Mouse (Mus musculus) intestine, postnatal 0 days (tissue): ENCODE data around the gene Vgll1. TPM values are rescaled to one million over a fixed set of nuclear protein-coding genes. Genes with fewer than 3 reads are reported as not detected.

Source experiments
- ATAC-seq: fragments of 200-750 bp; cut with Nextera tagmentation; 2 replicates; pipeline ENCODE4 v1.8.0; 2017; ENCODE audit warnings: mild to moderate bottlenecking, moderate TSS enrichment, moderate library complexity
- H3K27ac ChIP-seq: fragments of 300-500 bp; sonication (generic); 2 replicates; pipeline ENCODE4 v1.5.1; 2014; ENCODE audit warnings: mild to moderate bottlenecking, low read depth, low read length, moderate library complexity
- H3K27me3 ChIP-seq: fragments of 300-500 bp; sonication (generic); replicated peaks from 2 replicates; pipeline ENCODE4 v1.6.1; 2014; ENCODE audit warnings: low read length, mixed read lengths; ENCODE audit not compliant: control insufficient read depth, insufficient read depth
- H3K36me3 ChIP-seq: fragments of 300-500 bp; sonication (generic); 2 replicates; pipeline ENCODE4 v1.6.1; 2014; ENCODE audit warnings: mild to moderate bottlenecking, moderate library complexity; ENCODE audit not compliant: control insufficient read depth, insufficient read depth
- H3K4me1 ChIP-seq: fragments of 300-500 bp; sonication (generic); replicated peaks from 2 replicates; pipeline ENCODE4 v1.6.1; 2014; ENCODE audit warnings: antibody characterized with exemption, low read length, mixed read lengths; ENCODE audit not compliant: control insufficient read depth, insufficient read depth
- H3K4me2 ChIP-seq: fragments of 300-500 bp; sonication (generic); replicated peaks from 2 replicates; pipeline ENCODE4 v1.6.1; 2014; ENCODE audit warnings: low read depth, mild to moderate bottlenecking, moderate library complexity
- H3K4me3 ChIP-seq: fragments of 300-500 bp; sonication (generic); 2 replicates; pipeline ENCODE4 v1.5.1; 2014; ENCODE audit warnings: low read depth, low read length
- H3K9ac ChIP-seq: fragments of 300-500 bp; sonication (generic); 2 replicates; pipeline ENCODE4 v1.6.1; 2014; ENCODE audit warnings: mild to moderate bottlenecking, low read depth, low read length
- H3K9me3 ChIP-seq: fragments of 300-500 bp; sonication (generic); 2 replicates; pipeline ENCODE4 v1.6.1; 2016; ENCODE audit warnings: mixed run types; ENCODE audit not compliant: control insufficient read depth
- CTCF ChIP-seq: sonication (generic); IDR thresholded peaks from 2 replicates; pipeline ENCODE4 v1.5.1; 2016; ENCODE audit warnings: low read depth, mild to moderate bottlenecking, control low read depth, antibody characterized with exemption, moderate library complexity
- WGBS: fragments of 180-500 bp; shearing (Covaris S2); extraction: QIAGEN DNeasy Blood & Tissue Kit; methylation state at CpG from one replicate; pipeline ENCODE4 v1.1.7; 2014; 5-methylcytosine and 5-hydroxymethylcytosine counted together
- polyA plus RNA-seq: library from polyadenylated mRNA; unstranded; fragments of >200 nt; fragmentation: Nextera tagmentation; extraction: Ambion mirVana; gene quantifications from 2 replicates; pipeline ENCODE4 v1.2.1, GENCODE M21; 2015

The Vgll1 gene
- polyA plus RNA-seq: not detected in 2 replicates

DNA sequence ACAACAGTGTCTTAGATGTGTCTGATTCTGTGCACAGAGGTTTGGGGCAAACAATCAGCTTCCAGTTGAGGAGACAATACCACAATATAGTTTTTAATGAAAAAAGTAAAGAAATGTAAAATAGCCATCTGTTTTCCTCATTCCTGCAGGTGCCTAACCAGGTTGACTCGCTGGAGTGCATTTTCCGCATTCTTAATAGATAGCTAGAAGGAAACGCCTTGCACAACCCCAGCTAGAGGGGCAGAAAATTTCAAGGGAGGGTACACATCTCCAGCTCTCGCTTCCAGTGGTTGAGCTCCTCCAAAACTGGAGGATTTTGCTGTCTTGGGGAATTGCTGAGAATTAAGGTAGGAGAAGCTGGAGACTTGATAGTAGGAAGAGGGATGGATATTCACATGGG lies at the start of gene Vgll1:
Gene Vgll1 (plus strand): TSS at position 301 of the 400 bp plus-strand sequence.
- Histone ChIP-seq H3K4me3 (no peak within 1 kb of the TSS), H3K4me2 (no peak within 1 kb of the TSS), H3K9ac (no peak within 1 kb of the TSS), H3K4me1 (no peaks in the 10 kb centered on the region), H3K27ac (no peak within 1 kb of the TSS), H3K27me3 (no peaks in the 10 kb centered on the region), H3K36me3 (no peaks in the 10 kb centered on the region), H3K9me3 (no peaks in the 10 kb centered on the region)
- no peak for TF ChIP-seq CTCF
- no peak for ATAC-seq
- 73% methylated on average over 4 of the region's 4 CpGs for WGBS

DNA sequence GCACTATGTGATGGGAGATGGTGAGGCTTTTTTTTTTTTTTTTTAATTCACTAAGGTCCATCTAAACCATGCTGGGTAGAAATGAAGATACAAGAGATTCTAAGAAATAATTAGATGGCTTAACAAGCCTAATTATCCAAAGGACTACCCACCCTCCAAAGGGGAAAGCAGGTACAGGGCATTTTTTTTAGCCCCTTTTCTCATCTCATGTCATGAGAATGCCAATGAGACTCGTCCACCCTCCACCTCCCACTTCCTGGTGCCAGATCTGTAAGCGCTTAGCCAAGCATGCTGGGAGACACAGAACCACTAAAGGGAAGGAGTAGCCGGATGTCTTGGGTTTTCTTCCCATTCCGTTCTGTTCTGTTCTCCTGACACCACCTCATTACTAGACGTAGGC lies 45.1 kb upstream of the Vgll1 start, which contains the start of gene Brs3:
Gene Brs3 (plus strand): TSS at position 301 of the 400 bp plus-strand sequence.
- Histone ChIP-seq H3K27me3 (no peaks in the 10 kb centered on the region), H3K9me3 (no peaks in the 10 kb centered on the region), H3K4me3 (no peak within 1 kb of the TSS), H3K4me1 (no peaks in the 10 kb centered on the region), H3K27ac (no peak within 1 kb of the TSS), H3K9ac (no peak within 1 kb of the TSS), H3K4me2 (no peak within 1 kb of the TSS), H3K36me3 (no peaks in the 10 kb centered on the region)
- ATAC-seq: no peak
- no peak for TF ChIP-seq CTCF
- WGBS: 87% methylated on average over 5 of the region's 5 CpGs

- Histone ChIP-seq H3K9me3 (no peaks in the 10 kb centered on the region), H3K4me3 (no peak overlapping the region), H3K9ac (no peak overlapping the region), H3K27me3 (no peaks in the 10 kb centered on the region), H3K4me1 (no peaks in the 10 kb centered on the region), H3K27ac (no peak overlapping the region), H3K36me3 (no peaks in the 10 kb centered on the region), H3K4me2 (no peak overlapping the region)
- no peak for ATAC-seq
- TF ChIP-seq CTCF: no peak
- WGBS: 78% methylated on average over 6 of the region's 6 CpGs
These were observed 44.0 kb upstream of the Vgll1 start for GRCm38 (mm10) chrX:57043869-57044268.

- H3K4me1 ChIP-seq: no peaks in the 10 kb centered on the region
- ATAC-seq: no peak; the same call in 1 of the 2 replicates
- no peaks in the 10 kb centered on the region for H3K36me3 ChIP-seq
- peak overlapping the region; percentile 58 for H3K4me3 ChIP-seq
- TF ChIP-seq CTCF: 0 out of 2 replicates have a peak, but pooled peaks have one; percentile 2
- no peak overlapping the region for H3K9ac ChIP-seq
- peak overlapping the region; percentile 92; the same call in 1 of the 2 replicates for H3K27ac ChIP-seq
- H3K9me3 ChIP-seq: no peaks in the 10 kb centered on the region
- H3K27me3 ChIP-seq: no peaks in the 10 kb centered on the region
- H3K4me2 ChIP-seq: peak overlapping the region; percentile 62
- 27% methylated on average over 4 of the region's 4 CpGs for WGBS
These were observed 35.1 kb upstream of the Vgll1 start for GRCm38 (mm10) chrX:57052848-57053173.

- ATAC-seq: peak; percentile 98
- peak within 1 kb of the TSS; percentile 55 for H3K9ac ChIP-seq
- peak within 1 kb of the TSS; percentile 58 for H3K4me3 ChIP-seq
- H3K4me2 ChIP-seq: peak within 1 kb of the TSS; percentile 62
- TF ChIP-seq CTCF: no peak; the same call in 1 of the 2 replicates
- H3K27ac ChIP-seq: peak within 1 kb of the TSS; percentile 92
- no peaks in the 10 kb centered on the region for H3K9me3 ChIP-seq
- no peaks in the 10 kb centered on the region for H3K4me1 ChIP-seq
- WGBS: 12% methylated on average over 72 of the region's 85 CpGs
- no peaks in the 10 kb centered on the region for H3K27me3 ChIP-seq
- H3K36me3 ChIP-seq: no peaks in the 10 kb centered on the region
These were observed 34.5 kb upstream of the Vgll1 start, which contains the start of gene Htatsf1 for GRCm38 (mm10) chrX:57053174-57053992. TSS of gene Htatsf1 (plus strand) at chrX:57053583.

DNA sequence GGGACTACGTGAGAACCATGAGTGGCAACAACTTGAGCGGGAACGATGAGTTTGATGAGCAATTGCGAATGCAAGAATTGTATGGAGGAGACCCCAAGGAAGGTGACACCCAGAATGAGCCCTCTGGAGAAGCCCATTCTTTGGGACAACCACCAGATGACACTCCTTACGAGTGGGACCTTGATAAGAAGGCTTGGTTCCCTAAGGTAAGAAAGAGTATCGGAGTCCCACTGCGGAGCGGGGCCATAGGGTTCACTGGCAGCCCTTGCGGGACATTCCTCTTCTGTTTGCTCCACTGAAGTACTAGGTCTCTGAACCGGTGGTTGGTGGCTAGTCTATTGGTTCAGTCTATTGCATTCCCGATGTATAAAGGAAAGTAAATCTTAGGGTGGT lies 33.9 kb upstream of the Vgll1 start:
- WGBS: 28% methylated on average over 11 of the region's 11 CpGs
- Histone ChIP-seq H3K9ac (peak overlapping the region; percentile 55; the same call in 1 of the 2 replicates), H3K4me1 (no peaks in the 10 kb centered on the region), H3K36me3 (no peaks in the 10 kb centered on the region), H3K27me3 (no peaks in the 10 kb centered on the region), H3K4me3 (peak overlapping the region; percentile 58), H3K9me3 (no peaks in the 10 kb centered on the region), H3K27ac (peak overlapping the region; percentile 92; the same call in 1 of the 2 replicates), H3K4me2 (peak overlapping the region; percentile 62)
- peak; percentile 17; the same call in 1 of the 2 replicates for ATAC-seq
- no peak for TF ChIP-seq CTCF
